Mouse (Mus musculus): ENCODE measurements around the gene Sh2d2a.
"Not testable (repeated sequence)": the region's sequence is repeated elsewhere in the genome, so short reads cannot be mapped to it uniquely, and the experiment has no call there.

- not testable (repeated sequence) for TF ChIP-seq CTCF (IDR thresholded peaks at IDR 0.05; ENCODE audit: low read depth, low read length); POLR2A (IDR thresholded peaks at IDR 0.05; ENCODE audit: borderline replicate concordance, low read depth, low read length)
Observed at GRCm38 (mm10) chr3:87887400-87887799, 40.8 kb downstream of the Sh2d2a start.

Data from bone marrow macrophage, adult 2 months (primary cell).